Mouse (Mus musculus): ENCODE measurements at regions not wholly inside any gene's neighbourhood (a gene's known extent, or its start where the extent isn't known, plus 50 kb on each side); places are given as distances from the start of the nearest gene placed in this dataset.

- no peak for TF ChIP-seq ZNF384 (IDR thresholded peaks at IDR 0.05; ENCODE audit: low read depth, low read length)
- no peak for TF ChIP-seq ZC3H11A (IDR thresholded peaks at IDR 0.05; ENCODE audit: borderline replicate concordance, low read depth, low read length)
- peak; percentile 92 for TF ChIP-seq MAFK (IDR thresholded peaks at IDR 0.05; ENCODE audit: insufficient read depth, low read depth, low read length)
Measured at GRCm38 (mm10) chr3:123972367-123972766, 281.7 kb upstream of the Ndst3 start.
